Mouse (Mus musculus): ENCODE measurements around the gene Bpifa6.
"Not testable (repeated sequence)": the region's sequence is repeated elsewhere in the genome, so short reads cannot be mapped to it uniquely, and the experiment has no call there.

Bpifa6 gene

GRCm38 (mm10) chr2:153974582-153974981 lies at the start of gene Bpifa6:
TSS of gene Bpifa6 (plus strand) at chr2:153974945.
- no peak for DNase-seq (ENCODE audit: low read depth)

GRCm38 (mm10) chr2:153929871-153930413 lies 44.8 kb upstream of the Bpifa6 start:
- peak; percentile 20 for DNase-seq (ENCODE audit: low read depth)

- no peak for DNase-seq (ENCODE audit: low read depth)
Observed at GRCm38 (mm10) chr2:153931125-153931524, 43.6 kb upstream of the Bpifa6 start.

DNA sequence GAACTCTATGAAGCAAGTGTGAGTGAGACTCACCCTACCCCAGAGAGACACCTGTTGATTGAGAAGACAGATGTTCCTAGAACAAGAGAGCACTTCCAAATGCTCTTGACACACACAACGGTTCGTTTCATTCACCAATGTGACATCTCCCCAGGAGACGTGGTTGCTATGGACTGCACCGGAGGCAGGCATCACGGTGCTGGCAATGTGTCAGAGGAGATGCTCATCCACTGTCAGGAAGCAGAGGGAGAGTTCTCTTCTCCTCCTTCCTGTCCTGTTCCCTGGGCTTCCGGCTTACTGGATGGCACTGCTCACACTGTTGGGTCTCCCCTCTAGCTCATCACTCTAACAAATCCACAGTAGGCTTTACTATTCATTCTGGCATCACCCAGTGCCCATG lies 41.4 kb upstream of the Bpifa6 start:
- DNase-seq (ENCODE audit: low read depth), result no peak

- no peak for DNase-seq (ENCODE audit: low read depth)
Observed at GRCm38 (mm10) chr2:153935348-153935747, 39.4 kb upstream of the Bpifa6 start.

DNA sequence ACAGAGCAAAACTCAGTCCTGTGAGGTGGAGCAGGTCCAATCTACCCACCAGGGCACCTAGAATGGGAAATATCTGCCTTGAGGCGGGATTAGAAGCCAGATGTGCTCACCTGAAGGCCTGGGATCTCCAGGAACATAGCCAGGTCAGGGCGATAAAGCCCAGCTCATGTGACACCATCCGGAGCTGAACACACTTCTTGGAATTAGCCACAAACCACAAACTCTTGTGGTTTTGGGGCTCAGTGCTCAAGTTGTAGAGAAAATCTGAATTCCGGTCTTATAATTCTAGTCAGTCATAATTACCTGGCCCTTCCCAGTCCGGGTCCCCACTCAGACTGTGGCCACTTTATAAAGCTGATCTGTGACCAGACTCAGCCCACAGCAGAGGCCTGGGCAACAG lies 36.9 kb upstream of the Bpifa6 start, which contains the start of gene Bpifb4:
Bpifb4 (plus strand) TSS at position 370 of the 400 bp plus-strand sequence.
- DNase-seq (ENCODE audit: low read depth), result no peak

DNA sequence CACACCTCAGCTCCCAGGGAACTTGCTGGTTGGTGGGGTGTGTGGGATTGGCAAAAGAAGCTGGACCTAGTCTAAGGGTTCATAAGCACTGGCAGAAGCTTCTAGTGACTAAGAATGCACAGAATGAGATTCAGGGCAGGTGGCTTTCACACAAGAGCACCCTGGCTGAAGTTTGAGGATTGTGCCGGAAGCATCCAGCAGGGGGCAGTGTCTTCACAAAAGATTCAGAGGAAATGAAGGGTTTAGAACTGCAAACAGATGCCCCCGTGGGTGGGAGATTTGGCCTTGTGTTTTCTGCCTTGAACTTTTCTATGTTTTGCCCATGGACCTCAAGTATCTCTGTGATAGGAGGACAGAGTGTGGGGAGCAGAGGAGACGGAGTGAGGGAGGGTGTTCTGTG lies 31.2 kb upstream of the Bpifa6 start:
- peak; percentile 51 for DNase-seq (ENCODE audit: low read depth)

DNA sequence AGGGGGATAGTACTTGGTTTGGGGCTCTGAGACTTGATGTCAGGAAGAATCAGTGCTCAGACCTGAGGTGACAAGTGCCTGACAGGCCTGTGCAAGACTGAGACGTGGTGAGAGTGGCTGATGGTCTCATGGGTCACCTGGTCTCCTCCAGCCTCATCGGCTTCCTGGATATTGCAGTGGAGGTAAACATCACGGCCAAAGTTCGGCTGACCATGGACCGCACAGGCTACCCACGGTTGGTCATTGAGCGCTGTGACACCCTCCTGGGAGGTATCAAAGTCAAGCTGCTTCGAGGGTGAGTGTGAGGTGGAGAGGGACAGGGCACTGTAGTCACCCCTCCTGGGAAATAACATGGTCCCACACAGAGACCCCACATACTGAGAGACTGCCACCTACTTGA lies 30.2 kb upstream of the Bpifa6 start:
- DNase-seq (ENCODE audit: low read depth), result no peak

- DNase-seq (ENCODE audit: low read depth), result peak; percentile 67
Observed at GRCm38 (mm10) chr2:153952897-153953296, 21.8 kb upstream of the Bpifa6 start.

- DNase-seq (ENCODE audit: low read depth), result peak; percentile 46
Observed at GRCm38 (mm10) chr2:153953836-153954235, 20.9 kb upstream of the Bpifa6 start.

GRCm38 (mm10) chr2:153962821-153963331 lies 11.9 kb upstream of the Bpifa6 start:
- DNase-seq (ENCODE audit: low read depth), result no peak

DNA sequence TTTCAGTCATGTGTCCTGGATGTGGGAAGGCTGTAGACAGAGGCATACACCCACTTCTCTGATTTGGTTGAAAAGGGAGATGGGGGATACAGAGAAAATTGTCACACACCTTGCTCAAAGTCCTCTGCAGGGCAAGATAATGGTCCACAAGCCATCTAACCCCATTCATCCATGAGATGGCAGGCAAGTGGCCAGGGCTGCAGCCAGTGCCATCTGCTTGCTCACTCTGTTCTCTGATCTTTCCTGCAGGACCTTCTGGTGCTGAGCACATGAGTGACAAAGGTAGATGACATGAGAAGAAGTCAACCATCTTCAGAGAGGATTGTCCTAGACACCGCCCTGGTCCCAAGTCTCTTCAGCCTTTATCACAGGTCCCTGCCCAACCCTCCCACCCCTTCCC lies 11.4 kb upstream of the Bpifa6 start:
- no peak for DNase-seq (ENCODE audit: low read depth)

DNA sequence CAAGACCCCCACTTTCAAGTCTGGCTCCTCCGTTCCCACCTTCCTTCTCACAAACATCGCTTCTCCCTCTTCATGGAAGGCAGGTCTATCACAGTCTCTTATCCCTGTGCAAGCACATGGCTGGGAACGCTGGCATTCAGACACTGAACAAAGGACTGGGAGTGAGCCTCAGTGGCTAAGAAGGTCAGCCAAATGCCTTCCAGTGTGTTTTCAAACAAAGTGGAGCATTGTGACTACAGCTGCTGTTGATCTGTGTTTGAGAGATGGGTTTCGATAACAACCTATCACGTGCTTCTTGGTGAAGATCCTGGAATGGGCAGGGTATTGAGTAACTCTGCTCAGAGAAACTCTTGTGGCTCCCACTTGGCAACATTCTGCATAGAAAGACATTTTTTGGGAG lies 4.5 kb upstream of the Bpifa6 start:
- no peak for DNase-seq (ENCODE audit: low read depth)

- DNase-seq (ENCODE audit: low read depth), result peak; percentile 51
Observed at GRCm38 (mm10) chr2:153995770-153996169, 21.0 kb downstream of the Bpifa6 start.

- no peak for DNase-seq (ENCODE audit: low read depth)
Observed at GRCm38 (mm10) chr2:154000501-154000900, 25.8 kb downstream of the Bpifa6 start.

GRCm38 (mm10) chr2:154001056-154001455 lies 26.3 kb downstream of the Bpifa6 start:
- DNase-seq (ENCODE audit: low read depth), result no peak

DNA sequence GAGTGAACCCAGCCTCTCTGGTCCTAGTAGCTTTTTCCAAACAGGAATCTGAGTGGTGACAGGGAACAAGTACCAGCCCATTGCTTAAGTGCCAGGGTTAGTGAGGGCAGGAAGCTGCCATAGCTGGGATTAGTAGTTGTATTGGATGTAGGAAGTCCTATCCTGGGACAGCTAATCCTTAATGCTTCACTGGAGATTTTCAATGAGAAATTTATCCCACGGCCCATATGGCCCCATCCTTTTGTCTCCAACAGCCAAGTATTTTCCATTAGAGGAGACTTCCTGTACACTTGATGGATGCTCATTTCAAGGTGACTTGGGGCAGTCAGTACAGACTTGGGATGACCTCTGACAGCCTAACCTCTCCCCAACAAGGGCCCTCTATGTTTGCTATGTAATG lies 29.7 kb downstream of the Bpifa6 start:
- no peak for DNase-seq (ENCODE audit: low read depth)

DNA sequence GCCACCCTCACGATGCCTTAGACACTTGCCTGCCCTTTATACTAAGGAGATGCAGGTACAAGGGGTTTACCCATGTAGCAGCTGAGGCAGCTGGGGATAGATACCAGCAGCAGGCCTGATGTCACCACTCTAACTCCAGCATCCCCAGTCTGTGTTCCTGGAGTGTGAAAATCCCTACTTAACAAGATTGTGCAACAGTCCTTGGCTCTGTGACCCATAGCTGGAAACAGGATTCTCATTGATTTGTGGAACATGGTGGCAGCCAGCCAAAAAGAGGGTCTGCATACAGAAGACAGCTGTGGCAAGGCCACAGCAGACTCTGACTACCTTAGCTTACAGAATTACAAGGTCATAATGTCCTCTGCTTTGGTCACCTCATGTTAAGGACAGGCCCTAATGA lies 30.3 kb downstream of the Bpifa6 start:
- DNase-seq (ENCODE audit: low read depth), result no peak

GRCm38 (mm10) chr2:154005734-154006133 lies 31.0 kb downstream of the Bpifa6 start:
- no peak for DNase-seq (ENCODE audit: low read depth)

DNA sequence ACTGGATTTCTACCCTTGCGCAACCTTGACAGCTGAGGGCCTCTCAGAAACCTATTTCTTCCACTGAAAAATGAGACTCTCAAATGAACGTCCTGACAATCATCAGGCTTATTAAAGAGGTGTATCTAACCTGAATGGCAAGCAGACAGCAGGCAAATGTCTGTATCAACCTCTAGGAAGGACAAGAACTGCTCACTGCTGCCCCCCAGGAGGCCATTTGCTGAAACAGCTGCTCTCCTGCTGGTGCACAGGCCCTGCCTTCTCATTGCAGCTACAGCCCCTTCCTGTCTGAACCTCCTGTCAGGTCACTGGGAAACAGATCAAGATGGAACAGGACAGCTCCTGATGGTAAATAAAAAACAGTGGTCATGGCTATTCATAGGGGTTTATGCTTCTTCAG lies 31.6 kb downstream of the Bpifa6 start:
- no peak for DNase-seq (ENCODE audit: low read depth)

DNA sequence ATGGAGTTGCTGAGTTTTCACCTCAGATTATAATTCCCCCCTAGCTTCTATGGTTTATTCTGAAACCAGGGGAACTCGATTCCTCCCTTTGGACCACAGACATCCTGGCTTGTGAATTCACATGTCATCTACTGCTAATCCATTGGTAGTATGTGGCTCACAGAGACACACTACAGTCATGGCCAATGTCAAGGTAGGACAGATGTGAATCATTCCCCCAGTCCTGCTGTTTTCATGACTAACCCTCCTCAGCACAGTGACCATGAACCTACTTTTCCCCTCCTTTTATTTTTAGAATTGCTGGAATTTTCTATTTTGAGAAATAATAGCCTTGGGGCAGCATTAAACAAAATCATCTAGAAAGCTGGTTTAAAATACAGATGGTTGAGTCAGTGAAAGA lies 32.6 kb downstream of the Bpifa6 start:
- no peak for DNase-seq (ENCODE audit: low read depth)

- no peak for DNase-seq (ENCODE audit: low read depth)
Observed at GRCm38 (mm10) chr2:154007965-154008364, 33.2 kb downstream of the Bpifa6 start, which contains the start of gene Bpifa2. TSS of gene Bpifa2 (plus strand) at chr2:154008265.

GRCm38 (mm10) chr2:154017990-154018389 lies 43.2 kb downstream of the Bpifa6 start:
- no peak for DNase-seq (ENCODE audit: low read depth)

GRCm38 (mm10) chr2:154024676-154025075 lies 49.9 kb downstream of the Bpifa6 start:
- DNase-seq (ENCODE audit: low read depth), result not testable (repeated sequence)

All from naive thymus-derived CD4-positive, alpha-beta T cell, adult 2 months (primary cell).